Mouse (Mus musculus) olfactory bulb, adult 2 months (tissue): Measurements from ENCODE around the gene B4galt1. TPM values are rescaled to one million over a fixed set of nuclear protein-coding genes. Genes with fewer than 3 reads are reported as not detected.

ENCODE experiments used
- H3K27ac ChIP-seq: fragments of 200-500 bp; 2 replicates; pipeline ENCODE4 v1.5.1; 2012; ENCODE audit warnings: low read depth, low read length; ENCODE audit not compliant: insufficient read depth
- H3K4me1 ChIP-seq: fragments of 200-500 bp; 2 replicates; pipeline ENCODE4 v1.6.1; 2012; ENCODE audit warnings: low read length; ENCODE audit not compliant: control insufficient read depth, insufficient read depth
- H3K4me3 ChIP-seq: fragments of 200-500 bp; 2 replicates; pipeline ENCODE4 v1.5.1; 2012; ENCODE audit warnings: mild to moderate bottlenecking, low read depth, low read length, moderate library complexity; ENCODE audit not compliant: insufficient read depth
- CTCF ChIP-seq: fragments of 200-500 bp; IDR thresholded peaks from 2 replicates; pipeline ENCODE4 v1.5.1; 2012; ENCODE audit warnings: low read depth, mild to moderate bottlenecking, low read length, moderate library complexity; ENCODE audit not compliant: insufficient read depth
- POLR2A ChIP-seq: fragments of 200-500 bp; IDR thresholded peaks from 2 replicates; pipeline ENCODE4 v1.6.1; 2012; ENCODE audit warnings: mild to moderate bottlenecking, low read depth, low read length, moderate library complexity; ENCODE audit not compliant: insufficient read depth
- WGBS: fragments of 180-500 bp; shearing (Covaris S2); methylation state at CpG from one replicate; pipeline ENCODE4 v1.1.7; 2018; 5-methylcytosine and 5-hydroxymethylcytosine counted together
- polyA plus RNA-seq: library from polyadenylated mRNA; stranded (reverse); fragments of >200 nt; gene quantifications from 2 replicates; pipeline ENCODE4 v1.2.4, GENCODE M21; 2012; ENCODE audit warnings: low replicate concordance; ENCODE audit not compliant: missing spikeins, insufficient read depth, insufficient read length

Gene B4galt1
- polyA plus RNA-seq, 1 experiment = not detected

GRCm38 (mm10) chr4:40857824-40858346 lies 4.1 kb upstream of the B4galt1 start:
- TF ChIP-seq CTCF (no peak), POLR2A (no peak)
- no peak overlapping the region for H3K27ac ChIP-seq
- WGBS = 92% methylated on average over 8 of the region's 8 CpGs

GRCm38 (mm10) chr4:40856571-40856970 lies 2.8 kb upstream of the B4galt1 start:
- Histone ChIP-seq H3K4me3 (no peak overlapping the region), H3K27ac (no peak overlapping the region), H3K4me1 (peaks cover 4% of the 10 kb centered on the region; the same call in 1 of the 2 replicates)
- TF ChIP-seq CTCF (no peak), POLR2A (no peak)
- WGBS = 73% methylated on average over 6 of the region's 6 CpGs

More at GRCm38 (mm10) chr4:40857824-40858346, 4.1 kb upstream of the B4galt1 start:
- Histone ChIP-seq H3K4me1 (peaks cover 2% of the 10 kb centered on the region; the same call in 1 of the 2 replicates), H3K4me3 (no peak overlapping the region)

- Histone ChIP-seq H3K4me1 (peaks cover 4% of the 10 kb centered on the region; the same call in 1 of the 2 replicates), H3K4me3 (peak overlapping the region; percentile 76), H3K27ac (peak overlapping the region; percentile 14; the same call in 1 of the 2 replicates)
- 12% methylated on average over 18 of the region's 18 CpGs for WGBS
- TF ChIP-seq POLR2A (no peak), CTCF (no peak)
Observed at GRCm38 (mm10) chr4:40854387-40854933, 655 bp upstream of the B4galt1 start.

GRCm38 (mm10) chr4:40852861-40853564 lies 792 bp downstream of the B4galt1 start:
- 9% methylated on average over 19 of the region's 20 CpGs for WGBS
- TF ChIP-seq CTCF (no peak), POLR2A (no peak)
- H3K4me1 ChIP-seq = peaks cover 6% of the 10 kb centered on the region
- H3K4me3 ChIP-seq = peak overlapping the region; percentile 76
- peak overlapping the region; percentile 19 for H3K27ac ChIP-seq

GRCm38 (mm10) chr4:40852249-40852781 lies 1.5 kb downstream of the B4galt1 start:
- Histone ChIP-seq H3K4me1 (peaks cover 7% of the 10 kb centered on the region), H3K27ac (no peak overlapping the region), H3K4me3 (peak overlapping the region; percentile 10; the same call in 1 of the 2 replicates)
- TF ChIP-seq POLR2A (no peak), CTCF (no peak)
- WGBS = 55% methylated on average over 5 of the region's 5 CpGs

- Histone ChIP-seq H3K4me3 (no peak overlapping the region), H3K27ac (no peak overlapping the region), H3K4me1 (peaks cover 7% of the 10 kb centered on the region)
- 69% methylated on average over 4 of the region's 4 CpGs for WGBS
- TF ChIP-seq POLR2A = no peak
- no peak for TF ChIP-seq CTCF
Observed at GRCm38 (mm10) chr4:40851763-40852248, 2.0 kb downstream of the B4galt1 start.

GRCm38 (mm10) chr4:40851031-40851762 lies 2.6 kb downstream of the B4galt1 start:
- Histone ChIP-seq H3K4me3 (no peak overlapping the region), H3K27ac (no peak overlapping the region), H3K4me1 (peaks cover 7% of the 10 kb centered on the region)
- TF ChIP-seq CTCF (no peak), POLR2A (no peak)
- WGBS = 88% methylated on average over 6 of the region's 6 CpGs

GRCm38 (mm10) chr4:40850582-40850981 lies 3.2 kb downstream of the B4galt1 start:
- Histone ChIP-seq H3K4me3 (no peak overlapping the region), H3K4me1 (peaks cover 7% of the 10 kb centered on the region), H3K27ac (no peak overlapping the region)
- WGBS = 82% methylated on average over 5 of the region's 5 CpGs
- TF ChIP-seq POLR2A (no peak), CTCF (no peak)

GRCm38 (mm10) chr4:40849518-40849917 lies 4.3 kb downstream of the B4galt1 start:
- TF ChIP-seq POLR2A (no peak), CTCF (no peak)
- Histone ChIP-seq H3K4me3 (no peak overlapping the region), H3K4me1 (peaks cover 7% of the 10 kb centered on the region), H3K27ac (no peak overlapping the region)
- 76% methylated on average over 3 of the region's 3 CpGs for WGBS
